Mouse (Mus musculus) left cerebral cortex, adult 8-10 months (tissue): ENCODE measurements at regions not wholly inside any gene's neighbourhood (a gene's known extent, or its start where the extent isn't known, plus 50 kb on each side); places are given as distances from the start of the nearest gene placed in this dataset.
"Not testable (repeated sequence)": the region's sequence is repeated elsewhere in the genome, so short reads cannot be mapped to it uniquely, and the experiment has no call there.

Source experiments
- DNase-seq, 2 experiments: peaks; one replicate each; pipeline ENCODE4 v3.0.0; 2022; ENCODE audit warnings: low spot score in 2 of 2

DNA sequence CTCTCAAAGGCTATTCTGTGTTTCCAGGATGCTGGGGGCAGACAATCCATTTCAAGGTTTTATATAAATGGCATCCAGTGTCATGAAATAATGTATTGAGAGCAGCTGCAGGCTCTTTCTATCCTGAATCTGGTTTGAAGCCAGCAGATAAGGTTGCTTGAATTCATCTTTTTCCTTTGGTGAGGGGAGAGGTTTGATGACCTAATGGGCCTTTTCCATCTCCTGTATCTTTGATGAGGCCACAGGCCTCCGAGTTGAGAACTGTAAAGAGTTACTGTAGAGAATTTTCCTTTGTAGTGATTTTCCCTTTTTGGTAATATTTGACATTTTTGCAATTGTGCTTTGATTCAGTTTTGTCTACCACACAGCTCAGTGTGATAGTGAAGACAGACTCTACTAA is 458.8 kb upstream of the 1700008P02Rik start:
- no peak for DNase-seq

DNA sequence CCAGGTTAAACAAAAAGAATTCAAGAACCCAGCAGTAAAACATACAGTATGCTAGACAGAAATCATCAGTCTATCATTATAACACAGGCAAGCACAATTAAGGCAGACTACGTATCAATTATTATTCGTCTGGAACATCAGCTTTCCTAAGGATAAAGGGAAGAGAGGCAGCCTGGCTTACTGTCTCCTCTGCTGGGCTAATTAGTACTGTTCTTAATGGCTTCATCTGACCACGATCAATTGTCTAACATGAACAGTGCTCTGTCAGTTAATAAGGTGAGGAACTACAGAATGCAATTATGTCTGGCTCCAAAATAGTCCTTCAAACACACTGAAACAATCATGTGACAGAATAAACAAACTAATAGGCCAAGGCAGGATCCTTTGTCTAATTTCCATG is 456.6 kb upstream of the 1700008P02Rik start:
- no peak for DNase-seq

DNA sequence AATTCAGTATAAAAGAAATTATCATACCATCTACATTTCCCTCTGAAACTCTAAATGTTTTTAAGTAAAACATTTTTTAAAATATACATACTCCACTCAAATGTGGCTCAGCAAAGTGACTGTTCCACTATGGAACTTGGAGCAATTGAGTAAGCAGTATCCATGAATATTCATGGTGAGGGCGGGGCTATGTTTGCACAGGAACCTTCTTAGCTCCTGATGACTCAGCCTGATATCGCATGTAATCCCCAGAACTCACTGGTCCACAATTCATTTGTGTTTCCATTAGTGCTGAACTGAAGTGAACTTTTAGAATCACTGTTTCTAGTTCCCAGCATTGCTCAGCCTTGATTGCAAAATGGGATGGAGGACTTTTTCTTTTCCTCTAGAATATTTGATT is 454.2 kb upstream of the 1700008P02Rik start:
- DNase-seq, result no peak

DNA sequence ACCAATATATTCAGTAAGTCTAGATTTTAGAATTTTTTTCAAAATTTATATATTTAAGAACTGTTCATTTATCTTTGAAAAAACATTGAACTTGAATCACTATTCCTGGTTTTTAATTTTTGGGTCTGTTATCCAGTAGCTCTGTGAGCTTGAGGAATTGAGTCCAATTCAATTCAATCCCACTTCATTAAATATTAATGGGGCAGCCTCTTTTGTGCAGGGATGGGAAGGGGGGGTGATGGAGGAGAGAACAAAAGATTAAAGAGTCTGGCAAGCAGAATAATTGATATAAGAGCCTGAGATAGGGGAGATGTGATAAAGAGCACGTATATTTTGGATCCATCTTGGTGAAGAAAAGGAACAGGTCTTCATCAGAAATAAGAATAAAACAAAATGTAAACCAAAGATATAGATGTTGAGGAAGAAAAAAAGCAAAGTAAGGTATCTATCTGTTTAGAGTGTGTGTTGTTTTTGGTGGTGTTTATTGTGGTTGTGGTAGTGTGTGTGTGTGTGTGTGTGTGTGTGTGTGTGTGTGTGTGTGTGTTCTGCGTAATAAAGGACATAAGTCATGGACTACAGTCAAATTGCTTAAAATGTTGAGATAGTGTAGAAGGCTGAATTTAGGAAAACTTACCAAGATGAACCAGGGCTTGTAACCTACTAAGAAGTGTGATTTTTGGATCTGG is 421.3 kb upstream of the 1700008P02Rik start:
- DNase-seq, result no peak

DNA sequence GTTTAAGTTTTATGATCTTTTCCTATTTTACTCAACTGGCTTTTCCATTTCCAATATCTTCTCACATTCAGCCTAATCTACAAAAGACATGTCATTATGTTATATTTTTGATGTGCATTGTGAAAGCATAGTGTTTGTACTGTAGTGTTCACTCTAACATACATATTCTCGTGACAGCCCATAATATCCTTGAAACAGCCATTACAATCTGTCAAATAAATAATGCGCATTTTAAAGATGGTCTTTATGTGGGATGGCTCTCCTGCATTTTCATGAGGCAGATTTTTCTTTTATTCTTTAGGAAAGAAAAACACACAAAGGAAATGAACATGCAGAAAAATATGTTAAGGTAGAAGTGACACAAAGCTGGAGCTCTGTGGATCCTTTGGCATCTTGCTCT is 415.6 kb upstream of the 1700008P02Rik start:
- no peak for DNase-seq

DNA sequence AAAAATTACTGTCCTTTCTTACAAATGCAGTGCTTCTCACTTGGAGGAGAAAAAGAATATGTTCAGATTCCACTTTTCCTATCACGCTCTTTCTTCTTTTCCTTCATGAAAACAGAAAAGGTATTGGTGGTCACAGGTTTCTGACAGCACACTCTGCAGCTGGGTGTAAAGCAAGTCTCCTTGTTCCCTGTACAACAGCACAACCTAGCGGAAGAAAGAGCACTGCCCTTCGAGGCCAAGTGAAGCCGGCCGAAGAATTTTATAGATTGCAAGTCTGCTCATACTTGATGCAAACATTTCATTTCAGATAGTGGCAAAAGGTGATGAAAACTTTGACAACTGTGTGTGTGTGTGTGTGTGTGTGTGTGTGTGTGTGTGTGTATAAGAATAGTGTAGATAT is 407.6 kb upstream of the 1700008P02Rik start:
- DNase-seq, result no peak

DNA sequence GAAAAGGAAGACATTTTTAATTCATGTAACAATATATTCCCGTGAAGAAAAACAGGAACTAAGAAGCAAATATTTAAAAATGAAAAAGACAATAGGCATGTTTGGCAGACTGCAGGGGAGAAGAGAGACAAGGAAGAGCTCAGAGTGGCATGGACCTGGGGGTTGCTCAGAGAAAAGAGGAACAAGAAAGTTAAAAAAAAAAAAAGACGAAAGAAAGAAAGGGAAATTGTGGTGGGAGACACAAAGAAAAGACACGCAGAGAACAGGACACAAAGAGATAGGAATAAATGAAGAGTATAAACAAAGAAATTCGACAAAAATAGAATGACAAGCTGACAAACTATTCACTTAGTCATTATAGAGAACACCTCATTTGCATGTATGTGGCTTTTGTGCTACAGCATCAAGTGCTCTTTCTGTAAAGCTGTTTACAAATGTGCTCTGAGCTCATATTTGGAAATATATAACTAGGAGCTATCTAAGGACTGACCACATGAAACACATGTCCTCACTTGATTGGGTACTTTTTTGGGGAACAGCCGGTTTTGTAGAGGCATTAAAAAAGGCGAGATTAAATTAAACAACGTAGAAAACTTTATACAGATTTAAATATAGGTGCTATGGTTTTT is 394.2 kb upstream of the 1700008P02Rik start:
- no peak for DNase-seq

DNA sequence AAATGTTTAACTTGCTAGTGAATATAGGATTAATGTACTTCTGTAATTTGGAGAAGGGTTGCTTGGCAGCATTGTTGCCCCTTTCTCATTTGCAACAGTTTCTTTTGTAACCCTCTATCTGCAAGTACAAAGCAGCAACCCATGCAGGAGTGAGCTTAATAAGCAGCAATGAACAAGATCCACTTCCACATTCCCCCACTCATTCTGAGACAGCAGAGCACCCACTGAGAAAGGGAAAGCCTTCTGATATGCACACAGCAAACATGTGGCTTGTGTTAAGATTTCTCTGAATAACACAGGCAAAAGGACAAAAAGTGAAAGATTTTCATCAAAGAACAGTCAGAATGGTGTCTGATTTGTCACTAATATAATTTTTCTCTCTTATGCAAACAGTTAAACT is 393.3 kb upstream of the 1700008P02Rik start:
- DNase-seq, result no peak

DNA sequence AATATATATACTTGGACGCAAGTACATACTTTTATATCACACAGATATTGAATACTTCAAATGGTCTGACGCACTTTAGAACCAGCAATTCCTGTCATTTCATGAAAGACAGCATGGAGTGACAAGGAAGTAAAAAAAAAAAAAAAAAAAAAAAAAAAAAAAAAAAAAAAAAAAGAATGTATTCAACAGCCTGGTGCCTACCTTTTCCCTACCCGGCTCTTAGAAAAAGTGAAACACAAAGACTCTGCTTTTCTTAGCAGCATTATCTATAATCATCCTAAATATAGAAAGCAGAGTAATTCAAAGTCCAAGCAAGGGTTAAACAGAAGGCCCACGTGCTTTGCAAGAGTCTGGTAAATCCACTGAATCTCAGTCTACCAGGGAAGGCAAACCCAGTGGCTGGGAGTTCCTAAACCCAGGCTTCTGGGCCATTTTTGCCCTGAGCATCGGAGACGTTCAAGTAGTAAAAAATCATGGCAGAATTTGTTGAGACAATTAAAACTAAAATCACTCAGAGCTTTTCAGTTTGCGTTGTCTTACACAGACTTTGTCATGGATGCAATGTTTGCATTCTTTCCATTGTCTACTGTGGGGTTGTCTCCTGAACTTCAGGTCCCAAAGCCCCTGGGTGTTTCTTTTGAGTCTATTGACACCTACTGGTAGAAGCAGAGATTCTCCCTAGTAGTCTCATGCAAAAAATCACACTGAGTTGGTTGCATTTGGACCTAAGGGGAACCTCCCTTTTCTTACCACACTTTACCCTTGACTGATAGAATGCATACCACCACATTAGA is 390.2 kb upstream of the 1700008P02Rik start:
- no peak for DNase-seq

DNA sequence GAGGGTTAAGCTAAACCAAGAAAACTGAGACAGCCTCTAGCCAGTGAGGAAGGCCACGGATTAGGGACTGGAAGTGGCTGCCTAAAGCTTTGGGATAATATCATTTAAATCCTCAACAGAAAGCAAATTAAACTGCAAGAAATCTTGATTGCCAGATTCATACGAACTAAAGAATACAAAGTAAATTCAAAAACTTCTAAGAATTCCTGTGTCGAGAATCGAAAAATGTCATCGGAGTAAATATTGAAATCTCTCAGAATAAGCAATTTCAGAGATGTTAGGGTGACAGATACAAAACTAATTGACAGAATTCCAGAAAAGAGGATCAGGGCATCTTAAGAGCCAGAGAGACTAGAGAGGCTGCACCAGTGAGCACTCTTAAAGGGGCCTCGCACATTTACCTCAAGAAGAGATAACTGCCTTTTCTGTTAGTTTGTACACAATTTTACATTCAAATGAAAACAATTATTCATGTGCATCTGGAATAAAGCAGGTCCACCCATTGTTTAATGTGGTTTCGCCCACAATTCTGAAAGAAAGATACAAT is 388.5 kb upstream of the 1700008P02Rik start:
- DNase-seq, result no peak

DNA sequence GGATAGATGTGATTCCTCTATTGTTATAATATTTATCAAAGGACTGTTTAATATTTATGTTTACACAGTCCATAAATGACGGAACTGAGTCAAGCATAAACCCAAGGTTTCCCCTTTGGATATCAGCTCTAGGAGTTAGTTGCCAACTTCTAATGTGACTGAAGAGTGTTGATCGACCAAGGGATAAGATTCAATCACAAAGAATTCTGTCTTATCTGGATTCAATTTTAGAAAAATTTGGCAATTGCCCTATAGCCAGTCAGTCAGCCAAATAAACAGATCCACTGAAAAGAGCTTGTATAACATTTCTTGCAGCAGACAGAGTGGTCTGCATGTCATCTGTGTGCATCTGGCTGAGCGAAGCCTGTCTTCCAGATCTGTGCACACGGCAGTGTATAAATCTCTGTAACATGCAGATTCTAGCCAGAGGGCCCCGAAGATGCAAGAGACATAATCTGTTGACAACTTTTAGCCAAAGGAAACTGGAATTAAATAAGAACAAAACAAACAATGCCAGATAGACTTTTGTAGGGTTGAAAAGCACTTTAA is 387.6 kb upstream of the 1700008P02Rik start:
- DNase-seq, result no peak

DNA sequence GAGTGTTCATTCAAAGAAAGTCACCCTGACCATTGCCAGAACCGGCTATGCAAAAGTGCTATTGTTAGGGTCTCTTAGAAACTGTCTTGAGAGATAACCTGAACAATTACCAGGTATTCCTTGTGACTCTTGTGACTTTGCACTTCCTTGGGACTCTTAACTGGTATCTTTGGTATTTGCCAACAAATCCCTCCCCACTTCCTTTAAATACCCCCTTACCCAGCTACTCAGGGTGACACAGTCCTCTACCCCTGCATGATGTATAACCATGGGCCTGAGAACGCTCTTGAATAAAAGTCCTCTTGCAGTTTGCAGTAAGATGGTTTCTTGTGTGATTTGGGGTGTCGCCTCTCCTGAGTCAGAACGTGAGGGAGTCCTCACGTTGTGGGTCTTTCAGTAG is 371.5 kb upstream of the 1700008P02Rik start:
- not testable (repeated sequence) for DNase-seq

DNA sequence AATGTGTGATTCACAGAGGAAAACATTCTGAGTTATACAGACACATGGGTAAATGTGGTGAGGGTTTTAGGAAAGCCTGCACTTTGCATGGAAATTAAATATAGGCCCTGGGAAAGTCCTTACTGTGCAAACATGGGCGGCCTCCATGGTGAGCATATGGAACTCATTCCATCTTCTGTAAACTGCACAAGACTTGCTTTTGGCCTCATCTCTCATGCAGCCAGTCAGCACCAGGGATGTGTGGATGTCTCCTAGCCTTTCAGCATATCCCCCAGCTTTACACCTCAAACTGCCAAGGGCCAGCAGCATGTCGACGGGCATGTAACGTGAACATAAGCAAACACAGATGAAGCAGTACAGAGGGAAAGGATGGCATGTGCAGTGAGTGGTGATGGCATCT is 364.7 kb upstream of the 1700008P02Rik start:
- no peak for DNase-seq

DNA sequence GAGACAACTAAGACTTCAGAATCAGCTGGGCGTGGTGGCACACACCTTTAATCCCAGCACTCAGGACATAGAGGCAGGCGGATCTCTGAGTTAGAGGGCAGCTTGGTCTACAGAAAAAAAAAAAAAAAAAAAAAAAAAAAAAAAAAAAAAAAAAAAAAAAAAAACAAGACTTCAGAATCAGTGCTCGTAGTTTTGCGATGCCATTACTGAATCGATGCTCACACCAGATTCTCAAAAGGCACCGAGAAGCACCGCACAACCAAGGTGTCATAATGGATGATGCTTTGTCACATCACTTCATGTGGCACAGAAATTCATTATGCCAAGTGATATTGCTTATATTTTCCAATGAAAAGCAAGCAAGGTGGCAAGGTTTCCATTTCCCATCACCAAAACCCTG is 337.4 kb upstream of the 1700008P02Rik start:
- DNase-seq, result no peak

DNA sequence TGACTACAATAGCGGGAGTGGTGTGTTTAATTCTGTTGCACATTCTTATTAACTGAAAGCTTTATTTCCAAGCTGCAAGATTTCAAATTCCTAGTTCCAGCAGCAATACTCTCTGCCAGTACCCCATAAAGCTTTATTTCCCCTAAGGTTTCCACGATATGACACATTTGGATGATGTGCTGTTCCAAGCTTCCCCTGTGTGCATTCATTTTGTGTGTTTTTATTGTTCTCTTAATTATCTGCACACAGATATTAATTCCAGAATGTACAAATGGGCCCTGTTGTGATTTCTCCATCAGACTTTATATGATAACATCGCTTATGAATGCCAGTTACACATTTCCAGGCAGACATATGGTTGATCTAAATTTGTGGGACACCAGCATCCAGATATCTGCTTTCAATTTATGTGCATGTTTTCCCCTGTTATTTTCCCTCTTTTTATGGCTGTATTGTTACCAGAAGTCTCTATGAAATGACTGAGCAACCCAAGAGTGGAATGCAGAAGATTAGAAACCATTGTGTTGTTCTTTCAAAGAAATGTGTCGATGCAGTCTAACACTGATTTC is 312.4 kb upstream of the 1700008P02Rik start:
- DNase-seq, result no peak

DNA sequence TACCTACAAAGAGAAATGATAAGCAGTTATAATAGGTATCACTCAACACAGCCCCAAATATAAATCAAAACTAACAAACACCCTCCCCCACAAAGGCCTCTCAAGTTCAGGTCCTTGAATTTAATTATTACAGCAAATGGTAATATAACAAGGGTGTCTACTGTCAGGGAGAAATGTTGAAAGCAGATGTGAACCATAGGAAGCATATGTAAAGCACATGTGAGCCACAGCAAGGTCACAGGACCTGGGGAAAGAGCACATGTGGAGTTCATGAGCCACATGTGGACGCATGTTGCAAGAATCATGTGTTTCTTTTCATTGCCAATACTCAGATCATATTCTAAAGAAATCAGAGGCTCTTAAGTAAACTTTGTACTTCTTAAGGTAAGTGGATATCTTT is 306.5 kb upstream of the 1700008P02Rik start:
- no peak for DNase-seq

DNA sequence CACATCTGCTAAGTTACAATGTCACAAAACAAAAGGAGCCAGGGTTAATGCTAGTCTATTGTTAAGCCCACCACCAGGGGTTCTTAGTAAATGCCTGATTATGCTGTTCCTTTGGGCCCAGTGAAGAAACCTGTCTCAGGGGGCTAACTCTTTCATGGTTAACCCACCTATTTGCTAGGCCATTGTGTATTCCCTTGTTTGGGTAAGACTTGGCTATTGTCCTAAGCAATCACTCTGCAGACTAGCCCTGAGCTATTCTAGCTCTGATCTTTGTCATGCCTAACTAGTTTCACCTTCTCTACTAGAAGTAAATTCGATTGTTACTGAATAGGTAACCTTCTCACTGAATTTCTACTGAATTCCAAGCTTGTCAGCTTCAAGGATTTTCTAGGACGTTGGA is 302.4 kb upstream of the 1700008P02Rik start:
- not testable (repeated sequence) for DNase-seq

DNA sequence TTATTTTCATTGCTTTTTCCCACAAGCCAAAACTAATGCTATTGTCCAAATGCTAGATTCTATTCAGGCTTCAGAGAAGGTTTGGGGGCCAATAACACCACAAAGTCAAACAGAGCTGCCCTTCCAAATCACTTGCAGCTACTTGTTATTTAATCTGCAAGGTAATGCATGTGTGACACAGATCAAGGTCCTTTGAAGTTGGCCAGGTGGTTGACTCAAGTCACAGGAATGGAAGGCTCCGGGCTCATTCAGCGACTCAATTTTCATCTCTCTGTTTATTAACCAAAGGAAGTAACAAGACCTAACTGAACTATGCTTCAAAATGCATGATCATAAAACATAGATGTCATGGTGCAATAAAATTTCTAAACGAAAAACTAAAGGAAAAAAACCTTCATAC is 300.0 kb upstream of the 1700008P02Rik start:
- DNase-seq, result no peak

DNA sequence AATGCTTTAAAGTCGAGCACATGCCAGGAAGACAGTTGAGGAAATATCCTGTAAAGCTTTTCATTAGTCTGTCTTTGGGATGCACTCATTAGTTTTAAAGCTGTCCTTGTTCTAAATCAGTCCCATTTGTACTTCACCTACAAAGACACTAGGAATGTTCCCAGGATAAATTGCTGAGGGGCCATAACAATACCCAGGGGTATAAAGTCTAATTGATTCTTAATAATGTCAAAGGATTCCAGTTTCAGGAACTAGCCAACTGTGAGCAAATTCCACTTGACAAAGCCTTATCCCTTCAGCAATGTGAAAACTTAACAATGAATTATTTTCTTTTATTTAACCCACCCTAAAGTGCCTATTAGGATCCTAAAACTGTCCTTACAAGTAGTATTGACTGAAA is 267.7 kb upstream of the 1700008P02Rik start:
- no peak for DNase-seq

DNA sequence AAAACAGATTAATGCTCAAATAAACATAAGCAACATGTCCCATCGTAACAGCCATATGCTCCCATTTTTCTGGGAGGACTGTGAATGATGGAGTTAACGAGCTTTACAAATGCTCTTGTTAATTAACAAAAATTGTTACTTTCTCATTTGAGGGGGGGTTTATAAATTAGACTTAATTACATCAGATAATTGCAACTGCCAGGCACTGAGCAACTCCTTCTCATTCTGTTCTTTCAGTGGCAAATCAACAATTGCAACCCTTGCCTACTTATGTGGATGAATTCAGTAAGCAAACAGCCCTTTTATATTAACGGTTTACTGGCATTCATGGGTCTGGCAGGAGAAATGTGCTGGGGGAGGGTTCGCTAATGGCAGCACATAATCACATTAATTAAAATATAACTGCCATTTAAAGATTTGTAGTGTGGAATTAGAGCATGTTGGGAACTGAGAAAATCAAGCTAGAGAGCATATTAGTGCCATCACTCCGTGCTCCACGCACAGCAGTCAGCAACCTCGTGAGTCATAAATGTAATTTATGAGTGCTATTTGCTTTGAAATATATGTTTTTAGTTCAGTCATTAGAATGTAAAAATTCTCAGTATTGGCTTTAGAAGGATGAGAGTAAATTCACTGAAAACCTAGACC is 266.9 kb upstream of the 1700008P02Rik start:
- DNase-seq, result no peak
